Mouse (Mus musculus): ENCODE data around the gene Gm10486.
"Not testable (repeated sequence)": the region's sequence is repeated elsewhere in the genome, so short reads cannot be mapped to it uniquely, and the experiment has no call there.

Gene Gm10486

DNA sequence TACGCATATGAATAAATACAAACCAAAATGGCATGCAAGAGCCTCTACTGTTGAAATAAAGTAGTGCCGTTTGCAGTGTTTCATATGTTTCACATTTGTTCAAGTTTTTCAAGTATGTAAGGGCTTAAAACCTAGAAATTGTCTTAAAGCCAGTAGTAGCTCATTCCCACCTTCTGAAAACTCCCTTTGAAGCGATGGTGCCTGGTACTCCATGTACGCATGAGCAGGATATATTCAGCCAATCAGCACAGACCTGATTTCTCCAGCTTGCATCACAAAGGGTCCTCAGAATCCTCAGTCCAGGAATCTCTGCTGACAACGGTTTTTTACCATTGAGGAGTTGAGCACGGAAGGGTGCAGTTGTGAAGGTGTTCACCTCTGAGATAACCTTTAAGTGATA, at the start of gene Gm10486:
Gene Gm10486, plus strand, starts transcription at position 301 of the 400 bp plus-strand sequence.
- DNase-seq (ENCODE audit: low read depth in 1 of 2, low spot score in 2 of 2), result not testable (repeated sequence)
